Mouse (Mus musculus) intestine, embryonic 16.5 days (tissue): Measurements from ENCODE around the gene Noc4l. TPM values are rescaled to one million over a fixed set of nuclear protein-coding genes. Genes with fewer than 3 reads are reported as not detected.

Experiments
- ATAC-seq: fragments of 200-750 bp; cut with Nextera tagmentation; 2 replicates; pipeline ENCODE4 v1.8.0; 2017; ENCODE audit warnings: moderate TSS enrichment, moderate library complexity
- H3K27ac ChIP-seq: fragments of 300-500 bp; sonication (generic); 2 replicates; pipeline ENCODE4 v1.5.1; 2014; ENCODE audit warnings: mild to moderate bottlenecking, low read length
- H3K27me3 ChIP-seq: fragments of 300-500 bp; sonication (generic); replicated peaks from 2 replicates; pipeline ENCODE4 v1.6.1; 2014; ENCODE audit warnings: low read length, control low read depth, mixed read lengths; ENCODE audit not compliant: control insufficient read depth, insufficient read depth
- H3K36me3 ChIP-seq: fragments of 300-500 bp; sonication (generic); 2 replicates; pipeline ENCODE4 v1.6.1; 2014; ENCODE audit warnings: low read length, control low read depth; ENCODE audit not compliant: control insufficient read depth, insufficient read depth
- H3K4me1 ChIP-seq: fragments of 300-500 bp; sonication (generic); 2 replicates; pipeline ENCODE4 v1.6.1; 2014; ENCODE audit warnings: low read length, control low read depth, mixed read lengths; ENCODE audit not compliant: control insufficient read depth, insufficient read depth
- H3K4me2 ChIP-seq: fragments of 300-500 bp; sonication (generic); 2 replicates; pipeline ENCODE4 v1.6.1; 2014; ENCODE audit warnings: low read depth, low read length, control low read depth
- H3K4me3 ChIP-seq: fragments of 300-500 bp; sonication (generic); 2 replicates; pipeline ENCODE4 v1.5.1; 2014; ENCODE audit warnings: mild to moderate bottlenecking, low read length
- H3K9ac ChIP-seq: fragments of 300-500 bp; sonication (generic); 2 replicates; pipeline ENCODE4 v1.6.1; 2014; ENCODE audit warnings: low read depth, low read length
- H3K9me3 ChIP-seq: fragments of 300-500 bp; sonication (generic); 2 replicates; pipeline ENCODE4 v1.6.1; 2016; ENCODE audit warnings: low read length, control low read depth; ENCODE audit not compliant: control insufficient read depth
- WGBS: fragments of 180-500 bp; shearing (Covaris S2); extraction: QIAGEN DNeasy Blood & Tissue Kit; methylation state at CpG from one replicate; pipeline ENCODE4 v1.1.7; 2014; 5-methylcytosine and 5-hydroxymethylcytosine counted together
- polyA plus RNA-seq: library from polyadenylated mRNA; unstranded; fragments of >200 nt; fragmentation: Nextera tagmentation; extraction: Ambion mirVana; gene quantifications from 2 replicates; pipeline ENCODE4 v1.2.1, GENCODE M21; 2015

Gene Noc4l
- polyA plus RNA-seq, 1 experiment from 2014 or later = 56.3 TPM

DNA sequence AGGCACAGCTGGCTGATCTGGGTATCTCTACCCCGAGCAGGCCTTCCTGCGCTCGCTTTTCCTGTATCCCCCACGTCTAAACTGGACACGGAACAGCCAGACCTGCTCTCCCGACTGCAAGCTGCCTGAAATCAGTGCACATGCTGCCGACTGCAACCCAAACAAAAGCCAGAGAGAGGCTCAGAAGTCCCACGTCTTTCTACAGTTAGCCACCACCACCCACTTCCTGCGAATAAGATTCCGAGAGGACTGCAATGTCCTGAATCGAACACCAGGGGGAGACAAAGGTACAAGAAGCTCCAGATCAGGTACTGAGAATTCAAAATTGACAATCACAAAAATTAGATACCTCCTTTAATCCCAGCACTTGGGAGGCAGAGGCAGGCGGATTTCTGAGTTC is 13.8 kb downstream of the Noc4l start:
- WGBS = 20% methylated on average over 12 of the region's 12 CpGs
- H3K9ac ChIP-seq = no peak overlapping the region
- no peak for ATAC-seq

DNA sequence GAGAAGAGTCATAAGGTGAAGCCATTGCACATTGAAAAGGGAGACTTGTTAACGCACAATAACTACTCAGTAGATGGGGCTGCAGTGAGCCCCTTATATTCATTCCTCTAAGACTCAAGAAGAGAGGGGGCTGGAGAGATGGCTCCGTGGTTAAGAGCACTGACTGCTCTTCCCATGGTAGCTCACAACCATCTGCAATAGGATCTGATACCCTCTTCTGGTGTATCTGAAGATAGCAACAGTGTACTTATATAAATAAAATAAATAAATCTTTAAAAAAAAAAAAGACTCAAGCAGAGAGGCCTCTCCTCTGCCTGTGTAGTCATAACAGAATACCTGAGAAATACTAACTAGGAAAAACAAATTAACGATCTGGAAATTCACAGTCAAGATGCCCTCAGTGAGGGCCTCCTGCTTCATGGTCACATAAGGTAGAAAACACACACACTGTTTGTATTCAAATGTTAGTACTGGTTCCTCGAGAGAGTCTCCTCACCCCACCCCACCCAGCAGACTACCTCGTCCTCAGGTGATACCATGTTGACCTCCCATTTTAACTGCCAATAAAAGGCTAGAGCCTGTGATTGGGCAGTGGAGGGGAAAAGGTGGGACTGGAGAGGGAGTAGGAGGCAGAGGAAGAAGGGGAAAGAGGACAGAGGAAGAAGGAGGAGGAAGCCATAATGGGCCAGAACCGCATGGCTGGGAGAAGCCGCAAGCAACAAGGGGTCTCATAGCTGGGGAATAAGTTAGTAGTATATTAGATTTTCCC is 14.7 kb downstream of the Noc4l start:
- Histone ChIP-seq H3K4me2 (no peak overlapping the region), H3K27ac (no peak overlapping the region), H3K9me3 (no peaks in the 10 kb centered on the region), H3K27me3 (no peaks in the 10 kb centered on the region), H3K9ac (no peak overlapping the region), H3K4me3 (no peak overlapping the region), H3K36me3 (no peaks in the 10 kb centered on the region), H3K4me1 (no peaks in the 10 kb centered on the region)
- 83% methylated on average over 7 of the region's 7 CpGs for WGBS
- ATAC-seq = no peak

More for the DNA sequence above, 13.8 kb downstream of the Noc4l start:
- H3K27ac ChIP-seq = no peak overlapping the region
- H3K27me3 ChIP-seq = no peaks in the 10 kb centered on the region
- no peaks in the 10 kb centered on the region for H3K36me3 ChIP-seq
- H3K4me2 ChIP-seq = no peak overlapping the region
- no peak overlapping the region for H3K4me3 ChIP-seq
- H3K4me1 ChIP-seq = no peaks in the 10 kb centered on the region
- no peaks in the 10 kb centered on the region for H3K9me3 ChIP-seq

DNA sequence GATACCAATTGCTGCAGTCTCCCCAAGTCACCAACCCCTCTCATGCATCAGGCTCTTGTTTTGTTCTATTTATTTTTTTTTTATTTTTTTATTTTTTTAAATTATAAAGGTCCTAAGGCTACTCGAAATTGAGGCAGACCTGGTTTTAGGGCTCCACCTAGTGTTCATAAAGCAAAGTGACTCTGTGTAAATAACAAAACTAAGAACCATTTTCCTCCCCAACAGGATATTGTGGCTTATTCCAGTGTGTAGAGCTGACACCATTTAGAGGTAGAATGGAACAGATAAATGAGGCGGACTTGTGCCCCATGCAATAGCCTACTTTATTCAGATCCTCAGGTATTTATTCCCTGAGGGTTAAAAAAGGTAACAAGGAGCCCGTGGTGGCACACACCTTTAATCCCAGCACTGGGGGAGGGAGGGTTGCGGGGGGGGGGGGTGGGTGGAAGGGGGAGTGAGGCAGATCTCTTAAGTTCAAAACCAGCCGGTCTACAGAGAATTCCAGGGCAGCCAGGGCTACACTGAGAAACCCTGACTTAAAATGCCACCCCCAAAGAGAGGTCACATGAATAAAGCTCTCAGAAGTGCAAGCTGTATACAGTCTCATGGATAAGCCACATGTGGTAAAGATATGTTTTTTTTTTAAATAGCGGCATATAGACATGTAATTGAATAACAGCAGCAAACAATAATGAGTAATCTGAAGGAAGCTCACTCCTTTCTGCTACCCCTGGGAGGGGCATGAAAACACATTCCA is 17.1 kb downstream of the Noc4l start:
- WGBS = 34% methylated on average over 6 of the region's 6 CpGs
- Histone ChIP-seq H3K9ac (no peak overlapping the region), H3K36me3 (no peaks in the 10 kb centered on the region), H3K4me2 (no peak overlapping the region), H3K27ac (no peak overlapping the region), H3K4me1 (no peaks in the 10 kb centered on the region), H3K4me3 (no peak overlapping the region), H3K27me3 (no peaks in the 10 kb centered on the region), H3K9me3 (no peaks in the 10 kb centered on the region)
- ATAC-seq = no peak

DNA sequence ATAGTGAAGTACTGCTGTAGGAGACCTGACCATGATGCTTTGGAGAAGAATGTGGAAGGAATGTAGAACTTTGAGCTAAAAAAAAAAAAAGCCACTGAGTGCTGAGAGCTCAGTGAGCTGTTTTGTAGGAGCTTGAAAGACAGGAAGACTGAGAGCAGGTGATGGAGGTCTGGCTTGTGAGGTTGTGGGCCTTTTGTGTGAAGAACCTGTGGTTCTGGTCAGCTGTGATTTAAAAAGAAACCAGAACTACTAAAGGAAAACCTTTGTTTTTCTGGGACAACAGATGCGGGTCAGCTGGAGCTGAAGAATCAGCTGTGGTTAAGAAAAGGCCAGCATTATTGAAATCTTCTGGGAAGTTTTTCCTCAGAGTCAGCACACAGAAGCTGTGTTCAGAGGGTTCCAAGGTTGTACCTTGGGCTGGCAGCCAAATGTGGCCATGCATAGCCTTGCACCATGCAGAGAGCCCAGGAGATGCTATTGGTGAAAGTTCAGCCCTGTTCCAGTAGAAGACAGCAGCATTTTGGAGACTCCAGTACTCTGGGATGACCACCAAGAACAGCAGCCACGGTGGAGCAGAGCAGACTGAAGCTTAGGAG is 23.6 kb downstream of the Noc4l start:
- H3K4me2 ChIP-seq = no peak overlapping the region
- no peaks in the 10 kb centered on the region for H3K36me3 ChIP-seq
- WGBS = 78% methylated on average over 2 of the region's 2 CpGs
- H3K27ac ChIP-seq = no peak overlapping the region
- no peaks in the 10 kb centered on the region for H3K9me3 ChIP-seq
- no peaks in the 10 kb centered on the region for H3K4me1 ChIP-seq
- ATAC-seq = no peak
- peaks cover 8% of the 10 kb centered on the region for H3K27me3 ChIP-seq
- no peak overlapping the region for H3K4me3 ChIP-seq
- H3K9ac ChIP-seq = no peak overlapping the region

DNA sequence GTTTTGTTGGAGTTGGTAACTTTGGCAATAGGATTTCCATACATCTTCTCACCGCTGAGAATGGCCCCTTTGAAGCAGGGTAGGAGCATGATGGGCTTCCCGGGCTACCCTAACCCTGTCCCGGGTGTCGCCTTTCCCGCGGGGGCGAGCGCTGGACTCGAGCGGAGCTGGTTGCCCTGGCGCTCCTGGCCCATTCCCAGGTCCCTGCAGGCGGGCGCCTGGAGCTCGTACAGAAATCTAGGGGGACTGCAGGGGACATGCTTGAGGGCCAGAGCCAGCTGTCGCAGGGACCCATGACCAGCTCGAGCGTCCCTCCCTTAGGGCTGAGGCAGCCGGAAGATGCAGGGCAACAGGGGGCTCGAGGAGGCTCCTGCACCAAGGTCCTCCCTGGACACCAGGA is 25.1 kb downstream of the Noc4l start:
- Histone ChIP-seq H3K27me3 (peaks cover 8% of the 10 kb centered on the region), H3K4me3 (no peak overlapping the region), H3K36me3 (no peaks in the 10 kb centered on the region), H3K4me2 (no peak overlapping the region), H3K9me3 (no peaks in the 10 kb centered on the region), H3K4me1 (no peaks in the 10 kb centered on the region), H3K27ac (no peak overlapping the region), H3K9ac (no peak overlapping the region)
- WGBS = 14% methylated on average over 19 of the region's 19 CpGs
- ATAC-seq = no peak

DNA sequence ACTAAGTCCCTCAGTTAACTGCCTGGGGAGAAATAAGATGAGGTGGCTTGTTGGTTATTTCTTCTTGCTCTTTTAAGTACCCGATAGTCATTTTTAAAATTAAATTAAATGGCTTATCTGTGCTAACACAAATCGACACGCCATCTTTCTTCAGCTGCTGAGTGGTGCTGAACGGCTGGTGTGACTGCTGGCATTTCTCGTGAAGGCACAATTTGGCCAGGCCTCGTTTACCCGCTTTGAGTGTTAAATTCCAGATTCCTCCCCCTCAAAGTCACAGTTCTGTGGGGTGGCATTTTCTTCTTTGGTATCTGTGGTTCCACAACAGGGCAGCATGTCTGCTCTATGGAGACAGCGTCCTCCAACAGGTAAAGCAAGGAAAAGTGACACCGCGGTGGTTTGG is 25.9 kb downstream of the Noc4l start:
- H3K4me2 ChIP-seq = no peak overlapping the region
- H3K9me3 ChIP-seq = no peaks in the 10 kb centered on the region
- H3K9ac ChIP-seq = no peak overlapping the region
- peaks cover 8% of the 10 kb centered on the region for H3K27me3 ChIP-seq
- ATAC-seq = no peak
- H3K36me3 ChIP-seq = no peaks in the 10 kb centered on the region
- H3K4me3 ChIP-seq = no peak overlapping the region
- H3K27ac ChIP-seq = no peak overlapping the region
- no peaks in the 10 kb centered on the region for H3K4me1 ChIP-seq
- WGBS = 75% methylated on average over 10 of the region's 10 CpGs

DNA sequence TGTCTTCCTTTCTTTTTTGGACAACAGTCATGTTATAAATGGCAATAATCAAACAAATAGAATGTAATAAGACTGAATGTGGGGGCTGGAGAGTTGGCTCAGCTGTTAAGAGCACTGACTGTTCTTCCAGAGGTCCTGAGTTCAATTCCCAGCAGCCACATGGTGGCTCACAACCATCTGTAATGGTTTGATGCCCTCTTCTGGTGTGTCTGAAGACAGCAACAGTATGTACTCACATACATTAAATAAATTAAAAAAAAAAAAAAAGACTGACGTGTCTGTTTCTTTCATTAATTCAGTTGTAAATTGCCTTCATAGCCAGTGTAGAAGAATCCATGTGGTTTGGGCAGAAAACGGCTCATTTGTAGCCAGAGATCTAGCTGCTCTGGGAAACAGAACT is 28.9 kb downstream of the Noc4l start:
- H3K4me3 ChIP-seq = no peak overlapping the region
- no peak overlapping the region for H3K4me2 ChIP-seq
- H3K27ac ChIP-seq = no peak overlapping the region
- no peak overlapping the region for H3K9ac ChIP-seq
- peaks cover 8% of the 10 kb centered on the region for H3K27me3 ChIP-seq
- H3K36me3 ChIP-seq = no peaks in the 10 kb centered on the region
- ATAC-seq = no peak
- no peaks in the 10 kb centered on the region for H3K9me3 ChIP-seq
- 78% methylated on average over 2 of the region's 2 CpGs for WGBS
- H3K4me1 ChIP-seq = no peaks in the 10 kb centered on the region

DNA sequence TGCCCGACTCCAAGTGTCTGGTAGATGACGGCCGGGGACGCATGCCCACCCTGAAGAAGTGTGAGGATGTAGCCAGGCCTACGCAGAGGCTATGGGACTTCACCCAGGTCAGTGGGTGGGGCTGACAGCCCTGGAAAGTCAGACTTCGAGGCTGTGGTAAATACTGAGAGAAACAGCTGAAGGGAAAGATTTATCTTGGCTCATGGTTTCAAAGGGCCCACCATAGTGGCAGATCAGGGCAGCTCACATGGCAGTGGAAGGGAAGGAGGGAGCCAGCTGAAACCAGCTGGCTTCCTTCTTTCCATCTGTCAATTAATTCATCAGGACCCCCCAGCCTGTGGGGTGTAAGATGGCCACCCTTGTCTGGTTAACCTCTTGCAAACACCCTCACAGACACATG is 34.0 kb downstream of the Noc4l start:
- H3K36me3 ChIP-seq = no peaks in the 10 kb centered on the region
- H3K27ac ChIP-seq = no peak overlapping the region
- no peak overlapping the region for H3K4me2 ChIP-seq
- no peaks in the 10 kb centered on the region for H3K27me3 ChIP-seq
- 85% methylated on average over 6 of the region's 6 CpGs for WGBS
- no peak for ATAC-seq
- H3K9me3 ChIP-seq = no peaks in the 10 kb centered on the region
- no peaks in the 10 kb centered on the region for H3K4me1 ChIP-seq
- H3K4me3 ChIP-seq = no peak overlapping the region
- H3K9ac ChIP-seq = no peak overlapping the region

DNA sequence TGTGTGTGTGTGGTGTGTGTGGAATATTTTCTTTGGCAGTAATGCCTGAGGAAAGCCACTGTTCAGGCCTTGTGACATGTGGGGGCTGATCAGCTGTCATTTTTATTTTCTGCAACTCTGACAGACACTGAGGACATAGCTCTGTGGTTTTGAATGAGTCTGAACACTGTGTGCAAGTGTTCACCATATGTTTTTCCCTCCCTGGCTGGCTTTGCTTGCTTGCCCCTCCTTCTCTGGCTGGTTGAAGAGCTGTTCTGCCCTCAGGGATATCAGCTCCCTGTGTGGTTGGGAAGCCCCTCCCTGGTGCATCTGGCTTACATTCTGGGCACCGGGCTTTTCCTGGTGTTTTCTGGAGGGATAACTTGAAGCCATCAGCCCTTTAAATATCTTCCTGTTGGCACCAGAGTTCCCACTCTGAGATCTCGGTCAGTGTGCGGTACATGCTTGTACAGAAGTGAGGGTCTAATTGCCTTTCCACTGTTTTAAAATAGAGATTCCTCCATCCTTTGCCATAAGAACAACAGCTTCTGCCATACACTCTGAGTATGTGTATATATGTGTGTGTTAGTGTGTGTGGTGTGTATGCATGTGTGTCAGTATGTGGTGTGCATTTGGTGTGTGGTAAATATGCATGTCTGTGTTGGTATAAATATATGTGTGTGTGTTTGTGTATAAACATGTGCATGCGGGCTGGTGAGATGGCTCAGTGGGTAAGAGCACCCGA is 41.6 kb downstream of the Noc4l start:
- no peak overlapping the region for H3K4me3 ChIP-seq
- ATAC-seq = no peak
- H3K27ac ChIP-seq = no peak overlapping the region
- H3K9me3 ChIP-seq = no peaks in the 10 kb centered on the region
- no peaks in the 10 kb centered on the region for H3K36me3 ChIP-seq
- WGBS = 78% methylated on average over 5 of the region's 5 CpGs
- no peaks in the 10 kb centered on the region for H3K27me3 ChIP-seq
- no peak overlapping the region for H3K9ac ChIP-seq
- no peak overlapping the region for H3K4me2 ChIP-seq
- H3K4me1 ChIP-seq = no peaks in the 10 kb centered on the region
